Mouse (Mus musculus): Measurements from ENCODE around the gene Nod2. TPM values are rescaled to one million over a fixed set of nuclear protein-coding genes. Genes with fewer than 3 reads are reported as not detected.

The Nod2 gene
- 0.09 TPM in 1 of 2 replicates, not detected in the other for polyA plus RNA-seq (2021; fragmentation: Nextera tagmentation)
- long read RNA-seq, experiment 1: 0 reads
- long read RNA-seq, experiment 2: 0 reads

GRCm38 (mm10) chr8:88646837-88647778 lies at the start of gene Nod2:
Gene Nod2 (plus strand): TSS chr8:88647315.

GRCm38 (mm10) chr8:88635474-88636397 lies 11.4 kb upstream of the Nod2 start, which contains the start of gene Snx20:
Gene Snx20 (minus strand): TSS chr8:88636128.

GRCm38 (mm10) chr8:88696721-88697641 lies 49.9 kb downstream of the Nod2 start, which contains the start of gene Cyld:
Gene Cyld (plus strand): TSS chr8:88697028.

Other genes with a start within 250 kb of the Nod2 start
- gene Nkd1, start 126.0 kb upstream of the Nod2 start, polyA plus RNA-seq (2021; fragmentation: Nextera tagmentation): 8.0 and 11.2 TPM in 2 replicates
- 0.59 and 1.1 TPM in 2 replicates for gene Snx20, start 11.2 kb upstream of the Nod2 start, polyA plus RNA-seq (2021; fragmentation: Nextera tagmentation)
- gene Cyld, start 49.7 kb downstream of the Nod2 start, polyA plus RNA-seq (2021; fragmentation: Nextera tagmentation): 16.3 and 22.5 TPM in 2 replicates

All from layer of hippocampus, adult 6 months (tissue).